Mouse (Mus musculus): Measurements from ENCODE around the gene Snrnp40.

DNA sequence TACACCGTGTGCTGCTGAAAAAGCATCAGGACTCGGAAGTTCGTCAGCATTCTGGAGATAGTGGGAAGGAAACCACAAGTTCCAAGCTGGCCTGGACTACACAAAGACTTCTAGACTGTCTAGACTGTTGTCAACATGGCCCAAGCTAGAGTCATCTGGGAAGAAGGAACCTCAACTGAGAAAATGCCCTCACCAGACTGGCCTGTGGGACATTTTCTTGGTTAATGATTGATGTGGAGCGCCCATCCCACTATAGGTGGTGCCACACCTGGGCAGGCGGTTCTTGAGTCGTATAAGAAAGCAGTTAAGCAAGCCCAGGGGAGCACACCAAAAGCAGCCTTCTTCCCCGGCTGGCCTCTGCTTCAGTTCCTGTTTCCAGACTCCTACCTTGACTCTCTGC lies 7.3 kb upstream of the Snrnp40 start:
- TF ChIP-seq CTCF (IDR thresholded peaks at IDR 0.05; ENCODE audit: borderline replicate concordance, control insufficient read depth, extremely low read depth, insufficient read depth, low read length, poor library complexity) (no peak), POLR2A (IDR thresholded peaks at IDR 0.05; ENCODE audit: control insufficient read depth, extremely low read depth, insufficient read depth, low read length, poor library complexity) (no peak)
